In the genomic region with DNA sequence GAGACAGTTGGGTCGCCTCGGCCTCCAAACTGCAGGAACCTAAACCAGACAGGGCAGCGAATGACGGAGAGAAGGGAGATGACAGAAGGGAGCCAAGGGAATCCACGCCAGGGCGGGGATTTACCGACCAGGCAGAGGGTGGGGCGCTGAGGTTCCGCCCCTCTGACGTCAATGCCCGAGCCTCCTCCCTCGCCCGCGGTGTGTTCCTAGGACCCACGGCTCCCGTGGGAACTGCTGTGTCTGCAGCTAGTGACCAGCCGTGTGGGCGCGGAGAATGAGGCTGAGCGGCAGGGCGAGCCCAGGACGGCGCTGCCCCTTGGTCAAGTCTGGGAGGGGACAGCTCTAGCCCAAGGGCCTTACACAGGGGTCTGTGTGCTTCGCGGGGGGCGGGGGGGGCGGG, we compare ENCODE assay signal across 1 mouse cellular context.
TF ChIP-seq lines count a peak whose summit lies in the region.

No protein-coding gene starts in this region.

TF ChIP-seq in CH12.LX, 34 proteins besides CTCF, POLR2A, EP300 and RAD21 (continued from another document):
- TF ChIP-seq KAT2A (IDR thresholded peaks at IDR 0.05; ENCODE audit: insufficient replicate concordance, low read length) (no peak), TBP (conservative IDR thresholded peaks at IDR 0.05; ENCODE audit: low read depth, low read length) (no peak), NELFE (IDR thresholded peaks at IDR 0.05; ENCODE audit: low read depth, low read length) (no peak), MYC (IDR thresholded peaks at IDR 0.05; ENCODE audit: low read depth, low read length) (no peak), POLR2AphosphoS2 (IDR thresholded peaks at IDR 0.05; ENCODE audit: low read depth, low read length) (no peak), ZC3H11A (IDR thresholded peaks at IDR 0.05; ENCODE audit: low read depth, low read length) (no peak), USF1 (IDR thresholded peaks at IDR 0.05; ENCODE audit: low read depth, low read length) (no peak), JUND (conservative IDR thresholded peaks at IDR 0.05; ENCODE audit: low read depth, low read length) (no peak), ZNF384 (IDR thresholded peaks at IDR 0.05; ENCODE audit: low read depth, low read length) (no peak), USF2 (conservative IDR thresholded peaks at IDR 0.05; ENCODE audit: low read depth, low read length) (no peak)
